Mouse (Mus musculus): Measurements from ENCODE around the gene Grid2. TPM values are rescaled to one million over a fixed set of nuclear protein-coding genes. Genes with fewer than 3 reads are reported as not detected.

The Grid2 gene
- polyA plus RNA-seq, 1 experiment from 2014 or later: 6.3 TPM

GRCm38 (mm10) chr6:64098662-64099061 is 843.0 kb downstream of the Grid2 start:
- Histone ChIP-seq H3K36me3 (no peaks in the 10 kb centered on the region), H3K4me1 (no peaks in the 10 kb centered on the region), H3K4me3 (no peak overlapping the region), H3K27ac (no peak overlapping the region), H3K4me2 (replicated peaks) (no peak overlapping the region), H3K9me3 (no peaks in the 10 kb centered on the region), H3K9ac (no peak overlapping the region), H3K27me3 (replicated peaks) (no peaks in the 10 kb centered on the region)
- ATAC-seq (ENCODE audit: low FRiP score, low read depth): no peak
- 84% methylated on average over 10 of the region's 10 CpGs for whole genome bisulfite sequencing

GRCm38 (mm10) chr6:64114594-64114993 is 858.9 kb downstream of the Grid2 start:
- Histone ChIP-seq H3K27me3 (replicated peaks) (no peaks in the 10 kb centered on the region), H3K36me3 (no peaks in the 10 kb centered on the region), H3K4me2 (replicated peaks) (no peak overlapping the region), H3K4me1 (no peaks in the 10 kb centered on the region), H3K4me3 (no peak overlapping the region), H3K9me3 (no peaks in the 10 kb centered on the region), H3K27ac (no peak overlapping the region), H3K9ac (no peak overlapping the region)
- no peak for ATAC-seq (ENCODE audit: low FRiP score, low read depth)
- 91% methylated on average over 2 of the region's 2 CpGs for WGBS

GRCm38 (mm10) chr6:64136275-64136674 is 880.6 kb downstream of the Grid2 start:
- Histone ChIP-seq H3K4me2 (replicated peaks) (no peak overlapping the region), H3K27ac (no peak overlapping the region), H3K9me3 (no peaks in the 10 kb centered on the region), H3K36me3 (no peaks in the 10 kb centered on the region), H3K4me3 (no peak overlapping the region), H3K4me1 (no peaks in the 10 kb centered on the region), H3K9ac (no peak overlapping the region), H3K27me3 (replicated peaks) (no peaks in the 10 kb centered on the region)
- no peak for ATAC-seq (ENCODE audit: low FRiP score, low read depth)
- WGBS: 83% methylated on average over 9 of the region's 9 CpGs

GRCm38 (mm10) chr6:64148613-64149012 is 892.9 kb downstream of the Grid2 start:
- Histone ChIP-seq H3K9me3 (no peaks in the 10 kb centered on the region), H3K4me1 (no peaks in the 10 kb centered on the region), H3K27me3 (replicated peaks) (no peaks in the 10 kb centered on the region), H3K9ac (no peak overlapping the region), H3K27ac (no peak overlapping the region), H3K4me3 (no peak overlapping the region), H3K4me2 (replicated peaks) (no peak overlapping the region), H3K36me3 (no peaks in the 10 kb centered on the region)
- WGBS: 77% methylated on average over 7 of the region's 7 CpGs
- ATAC-seq (ENCODE audit: low FRiP score, low read depth): no peak

GRCm38 (mm10) chr6:64174995-64175612 is 919.4 kb downstream of the Grid2 start:
- H3K27ac ChIP-seq: no peak overlapping the region
- no peak for ATAC-seq (ENCODE audit: low FRiP score, low read depth)
- no peak overlapping the region for H3K4me2 ChIP-seq (replicated peaks)
- H3K36me3 ChIP-seq: no peaks in the 10 kb centered on the region
- H3K9ac ChIP-seq: no peak overlapping the region
- H3K4me1 ChIP-seq: no peaks in the 10 kb centered on the region
- H3K4me3 ChIP-seq: no peak overlapping the region
- H3K9me3 ChIP-seq: no peaks in the 10 kb centered on the region
- WGBS: 82% methylated on average over 1 of the region's 1 CpGs
- no peaks in the 10 kb centered on the region for H3K27me3 ChIP-seq (replicated peaks)

- no peaks in the 10 kb centered on the region for H3K27me3 ChIP-seq (replicated peaks)
- no peaks in the 10 kb centered on the region for H3K9me3 ChIP-seq
- no peak overlapping the region for H3K9ac ChIP-seq
- WGBS: 86% methylated on average over 1 of the region's 1 CpGs
- no peak overlapping the region for H3K4me2 ChIP-seq (replicated peaks)
- H3K4me3 ChIP-seq: no peak overlapping the region
- no peak overlapping the region for H3K27ac ChIP-seq
- no peaks in the 10 kb centered on the region for H3K36me3 ChIP-seq
- ATAC-seq (ENCODE audit: low FRiP score, low read depth): no peak
- no peaks in the 10 kb centered on the region for H3K4me1 ChIP-seq
Observed at GRCm38 (mm10) chr6:64193646-64194045, 938.0 kb downstream of the Grid2 start.

GRCm38 (mm10) chr6:64202396-64203122 is 946.9 kb downstream of the Grid2 start:
- no peak overlapping the region for H3K27ac ChIP-seq
- 27% methylated on average over 8 of the region's 8 CpGs for WGBS

GRCm38 (mm10) chr6:64236351-64236750 is 980.7 kb downstream of the Grid2 start:
- H3K4me2 ChIP-seq (replicated peaks): no peak overlapping the region
- H3K9ac ChIP-seq: no peak overlapping the region
- H3K36me3 ChIP-seq: no peaks in the 10 kb centered on the region
- ATAC-seq (ENCODE audit: low FRiP score, low read depth): no peak
- H3K4me3 ChIP-seq: no peak overlapping the region
- WGBS: 84% methylated on average over 3 of the region's 3 CpGs
- no peaks in the 10 kb centered on the region for H3K27me3 ChIP-seq (replicated peaks)
- no peak overlapping the region for H3K27ac ChIP-seq
- no peaks in the 10 kb centered on the region for H3K4me1 ChIP-seq
- no peaks in the 10 kb centered on the region for H3K9me3 ChIP-seq

More at GRCm38 (mm10) chr6:64202396-64203122, 946.9 kb downstream of the Grid2 start:
- Histone ChIP-seq H3K27me3 (replicated peaks) (no peaks in the 10 kb centered on the region), H3K4me1 (0 out of 2 replicates have a peak, but pooled peaks cover 7% of the 10 kb centered on the region), H3K9me3 (no peaks in the 10 kb centered on the region), H3K4me3 (no peak overlapping the region), H3K36me3 (no peaks in the 10 kb centered on the region), H3K9ac (no peak overlapping the region), H3K4me2 (replicated peaks) (no peak overlapping the region)
- ATAC-seq (ENCODE audit: low FRiP score, low read depth): no peak

- WGBS: 72% methylated on average over 1 of the region's 1 CpGs
- no peak overlapping the region for H3K9ac ChIP-seq
- H3K4me1 ChIP-seq: no peaks in the 10 kb centered on the region
- H3K9me3 ChIP-seq: no peaks in the 10 kb centered on the region
- H3K4me3 ChIP-seq: no peak overlapping the region
- no peaks in the 10 kb centered on the region for H3K36me3 ChIP-seq
- no peak overlapping the region for H3K4me2 ChIP-seq (replicated peaks)
- no peak overlapping the region for H3K27ac ChIP-seq
- no peak for ATAC-seq (ENCODE audit: low FRiP score, low read depth)
- no peaks in the 10 kb centered on the region for H3K27me3 ChIP-seq (replicated peaks)
Observed at GRCm38 (mm10) chr6:64240526-64240925, 984.9 kb downstream of the Grid2 start.

- H3K4me3 ChIP-seq: no peak overlapping the region
- no peak overlapping the region for H3K27ac ChIP-seq
- no peaks in the 10 kb centered on the region for H3K36me3 ChIP-seq
- no peaks in the 10 kb centered on the region for H3K27me3 ChIP-seq (replicated peaks)
- H3K9me3 ChIP-seq: no peaks in the 10 kb centered on the region
- 87% methylated on average over 1 of the region's 1 CpGs for WGBS
- no peak overlapping the region for H3K9ac ChIP-seq
- H3K4me1 ChIP-seq: no peaks in the 10 kb centered on the region
- no peak for ATAC-seq (ENCODE audit: low FRiP score, low read depth)
- H3K4me2 ChIP-seq (replicated peaks): no peak overlapping the region
Observed at GRCm38 (mm10) chr6:64245951-64246350, 990.3 kb downstream of the Grid2 start.

GRCm38 (mm10) chr6:64251041-64251440 is 995.4 kb downstream of the Grid2 start:
- H3K27ac ChIP-seq: no peak overlapping the region
- no peaks in the 10 kb centered on the region for H3K36me3 ChIP-seq
- 87% methylated on average over 1 of the region's 1 CpGs for WGBS
- no peaks in the 10 kb centered on the region for H3K27me3 ChIP-seq (replicated peaks)
- H3K4me2 ChIP-seq (replicated peaks): no peak overlapping the region
- H3K9ac ChIP-seq: no peak overlapping the region
- no peaks in the 10 kb centered on the region for H3K9me3 ChIP-seq
- H3K4me3 ChIP-seq: no peak overlapping the region
- no peak for ATAC-seq (ENCODE audit: low FRiP score, low read depth)
- no peaks in the 10 kb centered on the region for H3K4me1 ChIP-seq

- WGBS: 91% methylated on average over 4 of the region's 4 CpGs
Observed at GRCm38 (mm10) chr6:64263517-64263916, 1007.8 kb downstream of the Grid2 start.

GRCm38 (mm10) chr6:64264224-64264623 is 1008.5 kb downstream of the Grid2 start:
- Histone ChIP-seq H3K9me3 (no peaks in the 10 kb centered on the region), H3K27me3 (replicated peaks) (no peaks in the 10 kb centered on the region), H3K4me2 (replicated peaks) (no peak overlapping the region), H3K4me1 (no peaks in the 10 kb centered on the region), H3K9ac (no peak overlapping the region), H3K27ac (no peak overlapping the region), H3K36me3 (no peaks in the 10 kb centered on the region), H3K4me3 (no peak overlapping the region)
- 90% methylated on average over 2 of the region's 2 CpGs for WGBS
- ATAC-seq (ENCODE audit: low FRiP score, low read depth): no peak

More at GRCm38 (mm10) chr6:64263517-64263916, 1007.8 kb downstream of the Grid2 start:
- H3K4me3 ChIP-seq: no peak overlapping the region
- no peaks in the 10 kb centered on the region for H3K27me3 ChIP-seq (replicated peaks)
- H3K4me1 ChIP-seq: no peaks in the 10 kb centered on the region
- no peak for ATAC-seq (ENCODE audit: low FRiP score, low read depth)
- no peaks in the 10 kb centered on the region for H3K9me3 ChIP-seq
- H3K27ac ChIP-seq: no peak overlapping the region
- H3K4me2 ChIP-seq (replicated peaks): no peak overlapping the region
- no peaks in the 10 kb centered on the region for H3K36me3 ChIP-seq
- no peak overlapping the region for H3K9ac ChIP-seq
